10 mouse cellular contexts compared by ENCODE assay signal in genomic region chr1:147344027-147344426, GRCm38 (mm10).
"Had no signal": no experiment of that assay in that cellular context is flagged by ENCODE, and none has a peak within 500 bp of the region (broad histone marks: within the 10 kb centered on the region; RNA-seq: fewer than 3 reads in every experiment).

No protein-coding gene starts in this region.

- H3K36me3 ChIP-seq: limb, embryonic 15.5 days; liver, embryonic 12.5 days; midbrain, embryonic 10.5 days; neural tube, embryonic 13.5 days had no signal

- H3K9me3 ChIP-seq: limb, embryonic 15.5 days; liver, embryonic 12.5 days; midbrain, embryonic 10.5 days; neural tube, embryonic 13.5 days had no signal

- H3K27ac ChIP-seq: kidney, postnatal 0 days; limb, embryonic 15.5 days; liver, embryonic 12.5 days; midbrain, embryonic 10.5 days; neural tube, embryonic 13.5 days had no signal

- H3K4me2 ChIP-seq: limb, embryonic 15.5 days; liver, embryonic 12.5 days; lung, embryonic 14.5 days; neural tube, embryonic 13.5 days had no signal

- DNase-seq: kidney, postnatal 36 days; lung, postnatal 10 days; lung, postnatal 4 days; thymus, postnatal 4 days had no signal

- H3K27me3 ChIP-seq: limb, embryonic 15.5 days; liver, embryonic 12.5 days; neural tube, embryonic 13.5 days had no signal

- H3K9ac ChIP-seq: limb, embryonic 15.5 days; liver, embryonic 12.5 days; lung, embryonic 14.5 days; neural tube, embryonic 13.5 days had no signal

- H3K4me3 ChIP-seq: limb, embryonic 15.5 days; liver, embryonic 12.5 days; midbrain, embryonic 10.5 days; neural tube, embryonic 13.5 days had no signal

- ATAC-seq: liver, embryonic 12.5 days had no signal

- H3K4me1 ChIP-seq: limb, embryonic 15.5 days; liver, embryonic 12.5 days; midbrain, embryonic 10.5 days; neural tube, embryonic 13.5 days had no signal
